ENCODE assay signal across 8 mouse cellular contexts in the genomic region with DNA sequence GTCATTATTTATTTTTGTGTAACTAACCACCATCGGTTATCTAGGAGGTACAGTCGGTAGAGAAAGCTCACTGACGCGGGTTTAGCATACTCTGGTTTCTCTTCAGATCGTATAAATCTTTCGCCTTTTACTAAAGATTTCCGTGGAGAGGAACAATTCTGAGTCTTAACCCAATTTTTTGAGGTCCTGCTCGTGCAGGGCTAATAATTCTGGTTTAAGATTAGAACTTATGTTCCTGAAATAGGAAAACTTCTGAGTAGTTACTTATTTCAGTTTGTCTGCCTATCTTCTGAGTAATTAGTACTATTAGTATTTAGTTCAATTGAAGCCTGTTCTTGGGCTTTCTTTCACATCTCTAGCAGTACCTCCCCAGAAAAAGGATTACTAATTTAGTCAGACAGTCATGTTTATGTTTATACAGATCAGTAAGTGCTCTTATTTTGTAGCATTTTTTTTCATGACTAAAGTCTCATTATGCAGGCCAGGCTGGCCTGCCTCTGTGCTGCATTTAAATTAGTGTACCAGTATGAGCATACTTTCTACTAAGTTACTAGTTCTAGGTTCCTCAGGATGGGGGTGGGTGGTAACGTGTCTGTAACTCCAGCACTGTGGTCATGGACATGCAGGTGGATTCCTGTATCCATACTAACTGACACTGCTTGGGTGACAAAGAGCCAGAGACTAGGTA. TPM values are rescaled to one million over a fixed set of nuclear protein-coding genes. Genes with fewer than 3 reads are reported as not detected.
DNase-seq lines count a peak whose midpoint lies in the region; ATAC-seq and TF ChIP-seq lines count a peak whose summit lies in the region.

No protein-coding gene starts in this region.

- H3K4me1 ChIP-seq in heart, adult 2 months (ENCODE audit: control insufficient read depth, insufficient read depth, low read length), result peaks cover 6% of the 10 kb centered on the region
- peaks cover 0 to 8% of the 10 kb centered on the region in 2 experiments; a peak in 1 of 4 replicates for H3K4me1 ChIP-seq in liver, embryonic 14.5 days (replicated peaks; ENCODE audit: control insufficient read depth in 2 of 2, insufficient read depth in 2 of 2, low read length in 1 of 2)
- no peaks in the 10 kb centered on the region for H3K4me1 ChIP-seq in neural tube, embryonic 12.5 days

- WGBS in heart, adult 2 months, result 2% methylated on average over 9 of the region's 9 CpGs
- WGBS in liver, embryonic 14.5 days (ENCODE audit: insufficient replicate concordance), result under 1% methylated on average over 9 of the region's 9 CpGs
- under 1% methylated on average over 9 of the region's 9 CpGs for WGBS in neural tube, embryonic 12.5 days

- no peaks in the 10 kb centered on the region for H3K36me3 ChIP-seq in heart, adult 2 months (ENCODE audit: control insufficient read depth, insufficient read depth, low read length)
- H3K36me3 ChIP-seq in liver, embryonic 14.5 days (replicated peaks; ENCODE audit: control insufficient read depth, insufficient read depth, low read depth), result no peaks in the 10 kb centered on the region
- no peaks in the 10 kb centered on the region for H3K36me3 ChIP-seq in neural tube, embryonic 12.5 days

- TF ChIP-seq CTCF in heart, adult 2 months (IDR thresholded peaks at IDR 0.05), result no peak
- TF ChIP-seq CTCF in liver, embryonic 14.5 days (IDR thresholded peaks at IDR 0.05; ENCODE audit: low read depth), result no peak

- H3K9ac ChIP-seq in heart, adult 2 months (ENCODE audit: low read depth, low read length), result peak overlapping the region; percentile 92
- H3K9ac ChIP-seq in liver, embryonic 14.5 days (replicated peaks), result peak overlapping the region; percentile 64
- H3K9ac ChIP-seq in neural tube, embryonic 12.5 days, result peak overlapping the region; percentile 36

- H3K4me2 ChIP-seq in liver, embryonic 14.5 days (ENCODE audit: low read depth), result peak overlapping the region; percentile 74
- H3K4me2 ChIP-seq in neural tube, embryonic 12.5 days (replicated peaks), result peak overlapping the region; percentile 46

- intact Hi-C loops in heart, adult 2 months (cut with DNase I), result no loop called here

- peak; percentile 87 for ATAC-seq in liver, embryonic 14.5 days (ENCODE audit: insufficient read depth)
- ATAC-seq in neural tube, embryonic 12.5 days (ENCODE audit: low FRiP score, low read depth), result peak; percentile 89

- no peaks in the 10 kb centered on the region for H3K27me3 ChIP-seq in heart, adult 2 months (ENCODE audit: control insufficient read depth, insufficient read depth, low read length)
- no peaks in the 10 kb centered on the region for H3K27me3 ChIP-seq in liver, embryonic 14.5 days (ENCODE audit: control insufficient read depth, insufficient read depth, low read length)
- H3K27me3 ChIP-seq in neural tube, embryonic 12.5 days (replicated peaks), result no peaks in the 10 kb centered on the region

- peak; percentile 15 to 17 for DNase-seq in right cerebral cortex, adult 2 months (ENCODE audit: low spot score in 2 of 2)
- no peak for DNase-seq in right cerebral cortex, postnatal 25 days
- peak; percentile 77 for DNase-seq in c-Kit-positive CD71-positive TER-119-positive erythroid progenitor cells, embryonic 14.5 days (ENCODE audit: low spot score)
- peak; percentile 13 to 37 for DNase-seq in heart, adult 2 months
- peak; percentile 49 for DNase-seq in kidney, adult 11 months
- DNase-seq in liver, embryonic 14.5 days (ENCODE audit: low read depth in 3 of 3, low spot score in 3 of 3), result peak; percentile 70 to 78 (median 73)
- DNase-seq in urinary bladder, adult 2 months (ENCODE audit: low spot score), result no peak

- H3K79me2 ChIP-seq in heart, adult 2 months (replicated peaks; ENCODE audit: control insufficient read depth, insufficient read depth, low read length), result no peaks in the 10 kb centered on the region

- peak overlapping the region; percentile 53 for H3K4me3 ChIP-seq in heart, adult 2 months
- peak overlapping the region in 1 of 2 experiments; percentile 44; a peak in 1 of 4 replicates for H3K4me3 ChIP-seq in liver, embryonic 14.5 days (ENCODE audit: insufficient read depth in 1 of 2, low read depth in 2 of 2, low read length in 2 of 2)
- H3K4me3 ChIP-seq in neural tube, embryonic 12.5 days, result no peak overlapping the region

- peak overlapping the region; percentile 98 for H3K27ac ChIP-seq in heart, adult 2 months
- peak overlapping the region; percentile 57 for H3K27ac ChIP-seq in liver, embryonic 14.5 days
- peak overlapping the region; percentile 46; the same call in 1 of the 2 replicates for H3K27ac ChIP-seq in neural tube, embryonic 12.5 days

- no peaks in the 10 kb centered on the region for H3K9me3 ChIP-seq in liver, embryonic 14.5 days (ENCODE audit: control insufficient read depth, low read length)
- no peaks in the 10 kb centered on the region for H3K9me3 ChIP-seq in neural tube, embryonic 12.5 days

- TF ChIP-seq EP300 in heart, adult 2 months (IDR thresholded peaks at IDR 0.05; ENCODE audit: insufficient read depth, low read depth, low read length), result no peak
- peak; percentile 69 for TF ChIP-seq EP300 in liver, embryonic 14.5 days (IDR thresholded peaks at IDR 0.05; ENCODE audit: low read depth)

- TF ChIP-seq POLR2A in heart, adult 2 months (IDR thresholded peaks at IDR 0.05; ENCODE audit: insufficient read depth, low read depth, low read length), result peak; percentile 81

RNA-seq across cellular contexts. Expression of gene Kif2c, which starts 7.6 kb away (rescaled TPM):
- total RNA-seq in heart, adult 2 months (2021), result under 1 TPM; 0.14 to 0.26 TPM
- polyA plus RNA-seq in heart, adult 2 months (2012; rRNA removed), result 0.25 and 0.41 TPM in 2 replicates
- polyA plus RNA-seq in liver, embryonic 14.5 days (2012; rRNA removed), result 13.2 and 19.4 TPM in 2 replicates
- 30.1 and 31.3 TPM in 2 replicates for polyA plus RNA-seq in liver, embryonic 14.5 days (2014; fragmentation: Nextera tagmentation; extraction: Ambion mirVana)
- 54.6 and 57.6 TPM in 2 replicates for polyA plus RNA-seq in neural tube, embryonic 12.5 days (2016; fragmentation: Nextera tagmentation; extraction: Ambion mirVana)
- polyA plus RNA-seq in urinary bladder, adult 2 months (2012; rRNA removed), result 0.89 and 1.0 TPM in 2 replicates

RNA-seq across cellular contexts. Expression of gene Rps8, which starts 34.0 kb away (rescaled TPM):
- total RNA-seq in heart, adult 2 months (2021), result 100 to 1,000 TPM; 553 to 608 TPM
- polyA plus RNA-seq in heart, adult 2 months (2012; rRNA removed), result 315 and 381 TPM in 2 replicates
- polyA plus RNA-seq in liver, embryonic 14.5 days (2012; rRNA removed), result 908 and 935 TPM in 2 replicates
- 901 and 915 TPM in 2 replicates for polyA plus RNA-seq in liver, embryonic 14.5 days (2014; fragmentation: Nextera tagmentation; extraction: Ambion mirVana)
- polyA plus RNA-seq in neural tube, embryonic 12.5 days (2016; fragmentation: Nextera tagmentation; extraction: Ambion mirVana), result 554 and 578 TPM in 2 replicates
- 1,373 and 1,379 TPM in 2 replicates for polyA plus RNA-seq in urinary bladder, adult 2 months (2012; rRNA removed)

RNA-seq across cellular contexts. Expression of gene Plk3, which starts 56.2 kb away (rescaled TPM):
- total RNA-seq in heart, adult 2 months (2021), result 1 to 10 TPM; 1.4 to 1.9 TPM
- 4.5 and 4.7 TPM in 2 replicates for polyA plus RNA-seq in heart, adult 2 months (2012; rRNA removed)
- 1.7 and 2.0 TPM in 2 replicates for polyA plus RNA-seq in liver, embryonic 14.5 days (2012; rRNA removed)
- 1.1 TPM in 2 replicates for polyA plus RNA-seq in liver, embryonic 14.5 days (2014; fragmentation: Nextera tagmentation; extraction: Ambion mirVana)
- polyA plus RNA-seq in neural tube, embryonic 12.5 days (2016; fragmentation: Nextera tagmentation; extraction: Ambion mirVana), result 39.3 and 41.4 TPM in 2 replicates
- polyA plus RNA-seq in urinary bladder, adult 2 months (2012; rRNA removed), result 12.6 and 15.5 TPM in 2 replicates

Comparison
In these comparisons a context has a peak if more than half of its experiments do, and no peak if none do; other contexts are left out.
1. DNase-seq: peak in right cerebral cortex, adult 2 months (2 of 2), c-Kit-positive CD71-positive TER-119-positive erythroid progenitor cells, embryonic 14.5 days (single experiment), heart, adult 2 months (2 of 2), kidney, adult 11 months (single experiment) and liver, embryonic 14.5 days (3 of 3); none in right cerebral cortex, postnatal 25 days (single experiment) and urinary bladder, adult 2 months (single experiment).
2. H3K27ac ChIP-seq: peak in every context shown above with its lines; median percentile 98 in heart, adult 2 months; 57 in liver, embryonic 14.5 days; 46 in neural tube, embryonic 12.5 days.
3. H3K9ac ChIP-seq: peak in every context shown above with its lines; median percentile 92 in heart, adult 2 months; 64 in liver, embryonic 14.5 days; 36 in neural tube, embryonic 12.5 days.